Mouse (Mus musculus): ENCODE measurements at regions not wholly inside any gene's neighbourhood (a gene's known extent, or its start where the extent isn't known, plus 50 kb on each side); places are given as distances from the start of the nearest gene placed in this dataset.

DNA sequence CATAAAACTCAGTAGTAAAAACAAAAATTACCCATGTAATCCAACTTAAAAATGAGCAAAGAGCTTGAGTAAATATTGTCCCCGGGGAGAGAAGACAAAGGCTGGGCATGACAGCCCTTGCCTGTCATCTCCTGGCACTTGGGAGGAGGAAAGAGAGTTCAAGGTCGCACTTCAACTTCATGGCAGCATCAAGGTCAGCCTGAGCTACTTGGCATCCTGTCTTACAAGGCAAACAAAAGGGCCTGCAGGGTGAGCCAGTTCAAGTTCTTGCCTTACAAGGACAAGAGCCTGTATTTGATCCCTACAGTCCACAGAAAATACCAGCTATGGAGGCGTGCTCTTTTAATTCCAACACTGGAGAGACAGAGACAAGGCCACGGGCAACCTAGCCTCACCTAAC, 67.1 kb upstream of the Phactr1 start:
- no peak overlapping the region for H3K4me3 ChIP-seq (ENCODE audit: insufficient read depth, poor library complexity, severe bottlenecking)
- H3K27me3 ChIP-seq (ENCODE audit: control insufficient read depth, insufficient read depth, insufficient read length) = no peaks in the 10 kb centered on the region
- TF ChIP-seq CTCF (IDR thresholded peaks at IDR 0.05; ENCODE audit: control insufficient read depth, insufficient read depth, insufficient read length) (no peak), MAX (IDR thresholded peaks at IDR 0.05) (no peak), MYOD1 (IDR thresholded peaks at IDR 0.05; ENCODE audit: control insufficient read depth, insufficient read length, low read depth) (no peak), USF1 (IDR thresholded peaks at IDR 0.05; ENCODE audit: low read depth) (no peak), MYOG (IDR thresholded peaks at IDR 0.05; ENCODE audit: control insufficient read depth, extremely low read depth, insufficient read length) (no peak), FOSL1 (IDR thresholded peaks at IDR 0.05; ENCODE audit: insufficient read depth, low read length, poor library complexity, severe bottlenecking) (no peak), CEBPB (IDR thresholded peaks at IDR 0.05; ENCODE audit: low read depth) (no peak)
- H3K79me3 ChIP-seq (ENCODE audit: low read depth) = no peaks in the 10 kb centered on the region
- no peak overlapping the region for H3ac ChIP-seq (ENCODE audit: control insufficient read depth, insufficient read length, low read depth)
- H3K79me2 ChIP-seq (ENCODE audit: control insufficient read depth, insufficient read depth) = no peaks in the 10 kb centered on the region
- no peaks in the 10 kb centered on the region for H3K36me3 ChIP-seq (ENCODE audit: control insufficient read depth, insufficient read depth)

DNA sequence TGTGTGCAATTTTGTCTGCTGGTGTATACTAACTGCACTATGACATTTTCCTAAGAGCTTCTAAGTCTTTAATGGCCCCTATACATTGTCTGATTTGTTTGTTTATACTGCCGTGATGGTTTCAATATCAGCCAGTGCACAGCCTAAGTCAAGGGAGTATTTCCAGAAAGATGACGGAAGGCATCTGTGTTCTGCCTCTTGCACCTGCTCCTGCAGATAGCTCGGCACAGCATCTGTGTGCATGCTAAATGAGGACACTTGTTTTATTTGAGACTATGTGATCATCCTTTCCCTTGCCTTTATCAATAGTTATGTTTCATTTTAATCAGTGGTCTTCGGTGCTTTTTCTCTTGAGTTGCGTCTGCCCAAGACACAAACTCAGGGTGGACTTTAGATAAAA, 64.6 kb upstream of the Phactr1 start:
- Histone ChIP-seq H3K27me3 (ENCODE audit: control insufficient read depth, insufficient read depth, insufficient read length) (no peaks in the 10 kb centered on the region), H3K36me3 (ENCODE audit: control insufficient read depth, insufficient read depth) (no peaks in the 10 kb centered on the region), H3K79me2 (ENCODE audit: control insufficient read depth, insufficient read depth) (no peaks in the 10 kb centered on the region), H3ac (ENCODE audit: control insufficient read depth, insufficient read length, low read depth) (no peak overlapping the region), H3K79me3 (ENCODE audit: low read depth) (no peaks in the 10 kb centered on the region), H3K4me3 (ENCODE audit: insufficient read depth, poor library complexity, severe bottlenecking) (no peak overlapping the region)
- no peak for TF ChIP-seq USF1 (IDR thresholded peaks at IDR 0.05; ENCODE audit: low read depth)
- no peak for TF ChIP-seq CTCF (IDR thresholded peaks at IDR 0.05; ENCODE audit: control insufficient read depth, insufficient read depth, insufficient read length)
- no peak for TF ChIP-seq MAX (IDR thresholded peaks at IDR 0.05)
- no peak for TF ChIP-seq MYOD1 (IDR thresholded peaks at IDR 0.05; ENCODE audit: control insufficient read depth, insufficient read length, low read depth)
- no peak for TF ChIP-seq CEBPB (IDR thresholded peaks at IDR 0.05; ENCODE audit: low read depth)
- no peak for TF ChIP-seq FOSL1 (IDR thresholded peaks at IDR 0.05; ENCODE audit: insufficient read depth, low read length, poor library complexity, severe bottlenecking)

DNA sequence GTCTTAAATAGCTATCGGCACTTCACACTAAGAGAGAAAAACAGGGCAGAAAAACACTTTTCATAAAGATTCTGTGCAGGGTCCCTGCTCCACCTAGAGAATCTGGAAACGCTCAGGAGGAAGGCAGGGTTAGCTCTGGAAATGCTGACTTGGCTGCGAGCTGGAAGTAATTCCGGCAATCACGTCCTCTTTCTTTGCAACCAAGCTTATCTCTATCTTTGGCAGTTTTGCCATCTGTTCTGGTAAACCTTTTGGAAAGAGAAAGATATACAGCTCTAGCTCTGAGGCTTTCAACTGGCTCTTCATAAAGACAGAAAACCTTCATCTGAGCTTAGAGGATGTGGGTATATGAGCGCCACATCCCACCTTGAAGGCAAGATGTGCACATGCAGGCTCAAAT, 63.2 kb upstream of the Phactr1 start:
- Histone ChIP-seq H3K27me3 (ENCODE audit: control insufficient read depth, insufficient read depth, insufficient read length) (no peaks in the 10 kb centered on the region), H3K79me3 (ENCODE audit: low read depth) (no peaks in the 10 kb centered on the region)
- TF ChIP-seq USF1 (IDR thresholded peaks at IDR 0.05; ENCODE audit: low read depth) (no peak), CTCF (IDR thresholded peaks at IDR 0.05; ENCODE audit: control insufficient read depth, insufficient read depth, insufficient read length) (no peak), CEBPB (IDR thresholded peaks at IDR 0.05; ENCODE audit: low read depth) (no peak), MYOG (IDR thresholded peaks at IDR 0.05; ENCODE audit: control insufficient read depth, extremely low read depth, insufficient read length) (no peak), MYOD1 (IDR thresholded peaks at IDR 0.05; ENCODE audit: control insufficient read depth, insufficient read length, low read depth) (no peak), MAX (IDR thresholded peaks at IDR 0.05) (no peak), FOSL1 (IDR thresholded peaks at IDR 0.05; ENCODE audit: insufficient read depth, low read length, poor library complexity, severe bottlenecking) (no peak)

DNA sequence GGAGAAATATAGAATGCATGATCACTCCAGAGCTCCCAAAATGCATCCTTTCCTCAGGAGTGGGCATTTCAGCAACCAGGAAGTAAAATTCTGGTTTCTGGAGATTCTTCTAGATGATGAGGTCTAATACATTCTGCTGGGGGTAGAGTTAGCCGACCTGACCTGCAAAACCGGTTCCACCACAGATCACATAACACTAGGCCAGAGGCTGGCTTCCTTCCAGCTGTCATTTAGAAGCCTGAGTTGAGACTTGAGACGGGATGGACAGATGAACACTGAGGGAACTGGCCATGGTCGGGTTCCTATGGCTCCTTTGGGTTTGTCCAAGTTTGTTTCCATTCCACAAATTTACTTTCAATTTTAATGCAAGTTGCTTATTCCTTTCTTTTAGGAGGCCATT, 62.6 kb upstream of the Phactr1 start:
- TF ChIP-seq CEBPB (IDR thresholded peaks at IDR 0.05; ENCODE audit: low read depth) (no peak), MAX (IDR thresholded peaks at IDR 0.05) (no peak), MYOD1 (IDR thresholded peaks at IDR 0.05; ENCODE audit: control insufficient read depth, insufficient read length, low read depth) (no peak), FOSL1 (IDR thresholded peaks at IDR 0.05; ENCODE audit: insufficient read depth, low read length, poor library complexity, severe bottlenecking) (no peak), USF1 (IDR thresholded peaks at IDR 0.05; ENCODE audit: low read depth) (no peak), CTCF (IDR thresholded peaks at IDR 0.05; ENCODE audit: control insufficient read depth, insufficient read depth, insufficient read length) (no peak), MYOG (IDR thresholded peaks at IDR 0.05; ENCODE audit: control insufficient read depth, extremely low read depth, insufficient read length) (no peak)
- Histone ChIP-seq H3K36me3 (ENCODE audit: control insufficient read depth, insufficient read depth) (no peaks in the 10 kb centered on the region), H3K79me3 (ENCODE audit: low read depth) (no peaks in the 10 kb centered on the region), H3K79me2 (ENCODE audit: control insufficient read depth, insufficient read depth) (no peaks in the 10 kb centered on the region), H3K27me3 (ENCODE audit: control insufficient read depth, insufficient read depth, insufficient read length) (no peaks in the 10 kb centered on the region), H3ac (ENCODE audit: control insufficient read depth, insufficient read length, low read depth) (no peak overlapping the region), H3K4me3 (ENCODE audit: insufficient read depth, poor library complexity, severe bottlenecking) (no peak overlapping the region)

More for the DNA sequence above, 63.2 kb upstream of the Phactr1 start:
- H3K4me3 ChIP-seq (ENCODE audit: insufficient read depth, poor library complexity, severe bottlenecking) = no peak overlapping the region
- no peaks in the 10 kb centered on the region for H3K36me3 ChIP-seq (ENCODE audit: control insufficient read depth, insufficient read depth)
- no peak overlapping the region for H3ac ChIP-seq (ENCODE audit: control insufficient read depth, insufficient read length, low read depth)
- H3K79me2 ChIP-seq (ENCODE audit: control insufficient read depth, insufficient read depth) = no peaks in the 10 kb centered on the region

DNA sequence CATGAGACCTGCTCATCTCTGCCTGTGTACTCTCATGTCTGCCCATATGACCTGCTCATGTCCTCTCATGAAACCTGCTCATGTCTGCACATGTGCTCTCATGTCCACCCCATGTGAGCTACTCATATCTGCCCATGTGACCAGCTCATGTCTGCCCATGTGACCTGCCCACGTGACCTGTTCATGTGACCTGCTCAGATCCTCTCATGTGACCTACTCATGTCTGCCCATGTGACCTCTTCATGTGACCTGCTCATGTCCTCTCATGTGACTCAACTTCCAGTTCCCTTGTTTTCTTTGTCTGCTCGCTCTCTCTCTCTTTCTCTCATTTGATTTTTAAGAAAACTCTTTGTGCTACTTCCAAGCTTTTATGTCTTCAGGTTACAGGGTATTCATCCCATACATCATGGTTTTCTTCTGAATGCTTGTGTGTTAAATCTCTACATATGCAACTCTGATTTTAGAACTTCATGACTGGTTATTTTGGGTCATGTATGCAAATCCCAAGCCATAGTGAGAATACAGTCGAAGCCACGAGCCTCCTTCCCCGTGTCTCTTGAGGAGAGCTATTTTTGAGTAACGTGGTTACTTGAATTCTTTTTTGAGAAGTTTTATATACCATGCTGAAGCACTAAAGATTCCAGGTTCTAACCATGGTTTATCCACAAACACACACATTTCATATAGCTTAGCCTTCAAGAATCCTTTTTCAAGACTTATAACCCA, 60.7 kb upstream of the Phactr1 start:
- Histone ChIP-seq H3K79me3 (ENCODE audit: low read depth) (no peaks in the 10 kb centered on the region), H3K27me3 (ENCODE audit: control insufficient read depth, insufficient read depth, insufficient read length) (no peaks in the 10 kb centered on the region), H3ac (ENCODE audit: control insufficient read depth, insufficient read length, low read depth) (no peak overlapping the region), H3K36me3 (ENCODE audit: control insufficient read depth, insufficient read depth) (no peaks in the 10 kb centered on the region), H3K4me3 (ENCODE audit: insufficient read depth, poor library complexity, severe bottlenecking) (no peak overlapping the region), H3K79me2 (ENCODE audit: control insufficient read depth, insufficient read depth) (no peaks in the 10 kb centered on the region)
- TF ChIP-seq USF1 (IDR thresholded peaks at IDR 0.05; ENCODE audit: low read depth) = peak; percentile 65
- no peak for TF ChIP-seq FOSL1 (IDR thresholded peaks at IDR 0.05; ENCODE audit: insufficient read depth, low read length, poor library complexity, severe bottlenecking)
- TF ChIP-seq CTCF (IDR thresholded peaks at IDR 0.05; ENCODE audit: control insufficient read depth, insufficient read depth, insufficient read length) = no peak

DNA sequence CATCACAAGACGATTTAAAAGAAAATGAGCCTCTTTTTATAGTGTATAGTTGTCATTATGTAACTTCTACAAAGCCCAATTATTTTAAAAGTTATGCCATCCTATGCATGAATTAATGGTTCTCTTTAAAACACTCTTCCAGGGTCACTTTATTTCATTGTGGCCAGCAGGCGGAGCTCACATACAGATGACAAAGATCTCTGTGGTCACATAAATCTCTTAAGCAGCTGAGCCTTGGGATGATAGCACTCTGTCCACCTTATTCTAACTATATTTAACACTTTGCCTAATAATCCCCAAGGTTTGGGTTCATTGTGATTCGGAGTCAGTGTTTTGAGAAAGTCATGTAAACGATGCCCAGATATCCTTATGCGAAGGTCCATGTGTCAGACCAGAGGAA, 56.9 kb upstream of the Phactr1 start:
- H3K79me3 ChIP-seq (ENCODE audit: low read depth) = no peaks in the 10 kb centered on the region
- no peaks in the 10 kb centered on the region for H3K36me3 ChIP-seq (ENCODE audit: control insufficient read depth, insufficient read depth)
- TF ChIP-seq CEBPB (IDR thresholded peaks at IDR 0.05; ENCODE audit: low read depth) (no peak), FOSL1 (IDR thresholded peaks at IDR 0.05; ENCODE audit: insufficient read depth, low read length, poor library complexity, severe bottlenecking) (no peak), MAX (IDR thresholded peaks at IDR 0.05) (no peak), CTCF (IDR thresholded peaks at IDR 0.05; ENCODE audit: control insufficient read depth, insufficient read depth, insufficient read length) (no peak), USF1 (IDR thresholded peaks at IDR 0.05; ENCODE audit: low read depth) (no peak), MYOG (IDR thresholded peaks at IDR 0.05; ENCODE audit: control insufficient read depth, extremely low read depth, insufficient read length) (no peak), MYOD1 (IDR thresholded peaks at IDR 0.05; ENCODE audit: control insufficient read depth, insufficient read length, low read depth) (no peak)
- H3K27me3 ChIP-seq (ENCODE audit: control insufficient read depth, insufficient read depth, insufficient read length) = no peaks in the 10 kb centered on the region
- no peaks in the 10 kb centered on the region for H3K79me2 ChIP-seq (ENCODE audit: control insufficient read depth, insufficient read depth)
- H3K4me3 ChIP-seq (ENCODE audit: insufficient read depth, poor library complexity, severe bottlenecking) = no peak overlapping the region
- H3ac ChIP-seq (ENCODE audit: control insufficient read depth, insufficient read length, low read depth) = no peak overlapping the region

Measured in C2C12 (cell line).